Mouse (Mus musculus) cerebellum, adult 2 months (tissue): ENCODE measurements around the gene Med7. TPM values are rescaled to one million over a fixed set of nuclear protein-coding genes. Genes with fewer than 3 reads are reported as not detected.
"Not testable (repeated sequence)": the region's sequence is repeated elsewhere in the genome, so short reads cannot be mapped to it uniquely, and the experiment has no call there.

Experiments
- DNase-seq, 2 experiments: peaks; one replicate each; pipeline ENCODE4 v3.0.0; 2021
- H3K27ac ChIP-seq: fragments of 200-500 bp; 2 replicates; pipeline ENCODE4 v1.5.1; 2012; ENCODE audit warnings: low read length, control low read depth, inconsistent platforms; ENCODE audit not compliant: insufficient read depth
- H3K27me3 ChIP-seq: fragments of 200-500 bp; 2 replicates; pipeline ENCODE4 v1.6.1; 2012; ENCODE audit warnings: inconsistent platforms, mild to moderate bottlenecking, low read length, moderate library complexity; ENCODE audit not compliant: control insufficient read depth, insufficient read depth
- H3K4me1 ChIP-seq: fragments of 200-500 bp; 2 replicates; pipeline ENCODE4 v1.6.1; 2011; ENCODE audit warnings: low read length; ENCODE audit not compliant: control insufficient read depth, insufficient read depth
- H3K4me3 ChIP-seq: fragments of 200-500 bp; replicated peaks from 2 replicates; pipeline ENCODE3; 2011; ENCODE audit warnings: mild to moderate bottlenecking, low read depth, low read length, control low read depth; ENCODE audit not compliant: insufficient read depth
- CTCF ChIP-seq: fragments of 200-500 bp; IDR thresholded peaks from 2 replicates; pipeline ENCODE4 v1.5.1; 2011; ENCODE audit warnings: low read depth, mild to moderate bottlenecking, control low read depth, low read length, moderate library complexity, borderline replicate concordance; ENCODE audit not compliant: insufficient read depth
- POLR2A ChIP-seq: fragments of 200-500 bp; IDR thresholded peaks from 2 replicates; pipeline ENCODE4 v1.6.1; 2011; ENCODE audit warnings: low read length, control low read depth, borderline replicate concordance; ENCODE audit not compliant: insufficient read depth
- WGBS: fragments of 180-500 bp; shearing (Covaris S2); methylation state at CpG from one replicate; pipeline ENCODE4 v1.1.7; 2018; 5-methylcytosine and 5-hydroxymethylcytosine counted together
- polyA plus RNA-seq: library from polyadenylated mRNA; depleted of rRNA; stranded (reverse); fragments of >200 nt; gene quantifications from 2 replicates; pipeline ENCODE4 v1.2.3, GENCODE M21; 2012

Med7 gene
- polyA plus RNA-seq, 1 experiment = 39.4 TPM

GRCm38 (mm10) chr11:46406721-46407120, 30.0 kb upstream of the Med7 start:
- Histone ChIP-seq H3K4me1 (no peaks in the 10 kb centered on the region), H3K4me3 (no peak overlapping the region), H3K27ac (no peak overlapping the region), H3K27me3 (no peaks in the 10 kb centered on the region)
- 9% methylated on average over 10 of the region's 10 CpGs for WGBS
- peak; percentile 21 to 23 for DNase-seq
- TF ChIP-seq CTCF = no peak
- no peak for TF ChIP-seq POLR2A

- Histone ChIP-seq H3K27ac (no peak overlapping the region), H3K4me1 (no peaks in the 10 kb centered on the region), H3K4me3 (no peak overlapping the region), H3K27me3 (no peaks in the 10 kb centered on the region)
- 63% methylated on average over 2 of the region's 2 CpGs for WGBS
- no peak for DNase-seq
- TF ChIP-seq POLR2A (no peak), CTCF (no peak)
Measured at GRCm38 (mm10) chr11:46410018-46410563, 26.6 kb upstream of the Med7 start.

GRCm38 (mm10) chr11:46418438-46418837, 18.3 kb upstream of the Med7 start:
- H3K4me3 ChIP-seq = no peak overlapping the region
- TF ChIP-seq CTCF (no peak), POLR2A (no peak)
- no peak for DNase-seq
- WGBS = 82% methylated on average over 1 of the region's 1 CpGs
- no peak overlapping the region for H3K27ac ChIP-seq
- no peaks in the 10 kb centered on the region for H3K4me1 ChIP-seq
- H3K27me3 ChIP-seq = no peaks in the 10 kb centered on the region

- 86% methylated on average over 5 of the region's 5 CpGs for WGBS
- no peaks in the 10 kb centered on the region for H3K27me3 ChIP-seq
- no peak for TF ChIP-seq CTCF
- no peak overlapping the region for H3K4me3 ChIP-seq
- H3K4me1 ChIP-seq = no peaks in the 10 kb centered on the region
- no peak overlapping the region for H3K27ac ChIP-seq
- DNase-seq = no peak
Measured at GRCm38 (mm10) chr11:46418860-46419259, 17.9 kb upstream of the Med7 start.

- WGBS = 82% methylated on average over 8 of the region's 8 CpGs
- no peak for TF ChIP-seq POLR2A
- Histone ChIP-seq H3K27me3 (no peaks in the 10 kb centered on the region), H3K4me3 (no peak overlapping the region), H3K27ac (no peak overlapping the region), H3K4me1 (no peaks in the 10 kb centered on the region)
- no peak for DNase-seq
Measured at GRCm38 (mm10) chr11:46421086-46421888, 15.4 kb upstream of the Med7 start.

- not testable (repeated sequence) for H3K4me1 ChIP-seq, H3K27ac ChIP-seq, H3K27me3 ChIP-seq, DNase-seq, H3K4me3 ChIP-seq
- 39% methylated on average over 4 of the region's 4 CpGs for WGBS
Measured at GRCm38 (mm10) chr11:46428131-46428530, 8.6 kb upstream of the Med7 start.

GRCm38 (mm10) chr11:46430123-46430522, 6.6 kb upstream of the Med7 start:
- DNase-seq = no peak
- Histone ChIP-seq H3K4me3 (no peak overlapping the region), H3K4me1 (no peaks in the 10 kb centered on the region), H3K27me3 (no peaks in the 10 kb centered on the region), H3K27ac (no peak overlapping the region)
- TF ChIP-seq CTCF (no peak), POLR2A (no peak)
- WGBS = 90% methylated on average over 2 of the region's 2 CpGs

- 9% methylated on average over 3 of the region's 3 CpGs for WGBS
- DNase-seq = peak; percentile 77 to 79
- Histone ChIP-seq H3K4me1 (no peaks in the 10 kb centered on the region), H3K27me3 (no peaks in the 10 kb centered on the region), H3K27ac (no peak overlapping the region), H3K4me3 (no peak overlapping the region)
- TF ChIP-seq CTCF (peak; percentile 88), POLR2A (no peak)
Measured at GRCm38 (mm10) chr11:46431129-46431528, 5.6 kb upstream of the Med7 start.
